Mouse (Mus musculus) testis, postnatal 14 days (tissue): Measurements from ENCODE around the gene Zdhhc16.
"Not testable (repeated sequence)": the region's sequence is repeated elsewhere in the genome, so short reads cannot be mapped to it uniquely, and the experiment has no call there.

ENCODE experiments used
- DNase-seq: peaks from one replicate; pipeline ENCODE4 v3.0.0; 2021; ENCODE audit warnings: low spot score

The Zdhhc16 gene

DNA sequence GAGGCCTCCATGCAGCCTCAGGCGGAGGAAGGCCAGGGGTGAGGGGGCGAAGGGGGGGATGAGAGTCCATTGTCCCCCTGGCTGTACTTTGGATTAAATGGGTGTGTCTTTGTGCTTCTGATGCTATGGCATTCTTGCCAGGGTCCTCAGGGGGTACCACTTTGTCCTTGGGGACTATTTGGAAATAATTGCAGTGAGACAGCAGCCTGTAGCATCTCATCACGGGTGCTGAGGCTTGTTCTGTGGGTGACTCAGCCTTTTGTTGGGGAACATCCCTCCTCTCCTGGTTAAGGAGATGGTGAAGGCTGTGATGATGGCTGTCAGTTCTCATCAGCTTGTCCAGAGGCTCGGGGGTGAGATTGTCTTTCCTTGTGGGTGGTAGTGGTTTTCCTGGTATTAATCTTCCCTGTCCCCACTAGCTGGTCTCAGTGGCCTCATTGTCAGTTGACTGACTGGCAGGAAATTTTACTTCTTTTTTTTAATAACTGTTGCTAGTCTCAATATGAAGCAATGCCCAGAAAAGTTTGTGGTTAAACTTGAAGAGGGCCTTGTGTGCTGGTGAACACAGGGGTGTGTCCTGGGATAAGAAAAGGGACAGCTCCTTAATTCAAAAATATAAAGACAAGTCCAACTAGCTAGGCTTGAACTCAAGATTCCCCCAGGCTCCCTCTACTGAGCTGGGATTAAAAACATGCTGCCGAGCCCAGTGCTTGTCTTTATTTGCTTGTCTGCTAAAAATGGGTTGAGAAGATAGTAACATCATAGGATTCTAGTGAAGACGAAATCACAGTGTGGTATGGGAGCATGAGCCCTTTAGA, 19.3 kb upstream of the Zdhhc16 start:
- DNase-seq: no peak

DNA sequence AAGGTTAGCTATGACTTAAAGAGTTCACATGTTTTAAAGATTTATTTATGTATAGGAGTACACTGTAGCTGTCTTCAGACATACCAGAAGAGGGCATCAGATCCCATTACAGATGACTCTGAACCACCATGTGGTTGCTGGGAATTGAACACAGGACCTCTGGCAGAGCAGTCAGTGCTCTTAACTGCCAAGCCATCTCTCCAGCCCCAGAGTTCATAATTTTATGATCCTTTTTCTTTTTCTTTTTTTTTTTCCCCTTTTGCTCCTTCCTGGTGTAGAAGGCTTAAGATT, 18.7 kb upstream of the Zdhhc16 start:
- DNase-seq: not testable (repeated sequence)

- DNase-seq: no peak
Observed at GRCm38 (mm10) chr19:41915294-41915693, 18.0 kb upstream of the Zdhhc16 start.

DNA sequence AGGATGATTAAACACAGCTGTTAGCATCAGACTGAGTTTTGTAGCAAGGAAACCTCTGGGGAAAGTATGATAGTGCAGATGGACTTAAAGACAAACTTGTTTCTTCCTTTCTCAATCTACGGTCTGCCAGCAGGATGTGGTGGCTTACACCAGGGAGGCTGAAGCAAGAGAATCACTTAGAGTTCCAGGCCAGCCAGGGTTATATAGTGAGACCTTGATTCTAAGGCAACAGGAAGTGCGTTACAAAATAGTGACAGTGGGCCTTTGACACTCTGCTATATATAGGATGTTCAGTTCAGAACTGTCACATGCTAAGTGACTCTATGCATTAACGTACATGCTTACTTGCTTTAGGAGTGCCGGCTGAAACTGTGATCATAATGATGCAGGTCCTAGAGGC, 16.4 kb upstream of the Zdhhc16 start:
- DNase-seq: no peak

- DNase-seq: no peak
Observed at GRCm38 (mm10) chr19:41919471-41919870, 13.8 kb upstream of the Zdhhc16 start.

- no peak for DNase-seq
Observed at GRCm38 (mm10) chr19:41920412-41921067, 12.7 kb upstream of the Zdhhc16 start.

- DNase-seq: no peak
Observed at GRCm38 (mm10) chr19:41932686-41933085, 594 bp upstream of the Zdhhc16 start.

GRCm38 (mm10) chr19:41934124-41934523, 844 bp downstream of the Zdhhc16 start:
- no peak for DNase-seq

GRCm38 (mm10) chr19:41935921-41936320, 2.6 kb downstream of the Zdhhc16 start:
- peak; percentile 70 for DNase-seq

- DNase-seq: no peak
Observed at GRCm38 (mm10) chr19:41938539-41938938, 5.3 kb downstream of the Zdhhc16 start.

GRCm38 (mm10) chr19:41943841-41944240, 10.6 kb downstream of the Zdhhc16 start:
- DNase-seq: no peak

- no peak for DNase-seq
Observed at GRCm38 (mm10) chr19:41952287-41952686, 19.0 kb downstream of the Zdhhc16 start.

DNA sequence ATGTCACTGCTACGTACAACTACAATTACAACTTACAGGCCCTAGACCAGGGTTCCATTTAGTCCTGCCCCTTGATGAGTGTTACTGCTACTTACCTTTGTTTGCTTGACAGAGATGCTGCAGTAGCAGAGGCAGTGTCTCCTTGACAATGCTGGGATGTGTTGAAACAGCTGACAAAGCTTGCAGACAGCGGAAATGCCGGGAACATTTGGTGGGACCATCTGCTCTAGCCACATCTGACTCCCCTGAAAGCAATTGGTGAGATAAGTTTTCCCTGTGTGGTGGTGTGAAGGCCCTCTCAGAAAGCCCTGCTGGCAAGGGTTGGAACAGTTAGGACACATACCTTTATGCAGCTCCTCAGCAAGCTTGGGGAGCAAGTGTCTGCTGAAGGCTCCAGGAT, 20.3 kb downstream of the Zdhhc16 start:
- DNase-seq: no peak

DNA sequence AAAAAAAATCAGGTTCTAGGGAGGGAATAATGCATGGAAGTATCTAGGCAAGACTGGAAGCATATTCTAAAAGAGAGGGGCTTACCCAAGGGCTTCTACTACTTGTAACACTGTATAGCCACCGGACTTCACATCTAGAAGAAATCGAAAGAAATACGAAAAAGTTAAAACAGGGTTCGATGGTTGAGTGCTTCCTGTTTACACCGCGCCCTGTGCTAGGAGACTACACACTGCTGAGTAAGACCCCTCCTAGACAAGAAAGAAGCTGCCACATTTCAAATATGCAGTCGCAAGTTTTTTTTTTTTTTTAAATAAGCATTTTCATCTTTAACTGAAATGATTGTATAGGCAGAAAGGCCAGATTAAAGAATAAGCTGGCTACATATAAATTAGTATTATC, 36.3 kb downstream of the Zdhhc16 start:
- no peak for DNase-seq

GRCm38 (mm10) chr19:41973891-41974794, 40.9 kb downstream of the Zdhhc16 start:
- DNase-seq: peak; percentile 43

DNA sequence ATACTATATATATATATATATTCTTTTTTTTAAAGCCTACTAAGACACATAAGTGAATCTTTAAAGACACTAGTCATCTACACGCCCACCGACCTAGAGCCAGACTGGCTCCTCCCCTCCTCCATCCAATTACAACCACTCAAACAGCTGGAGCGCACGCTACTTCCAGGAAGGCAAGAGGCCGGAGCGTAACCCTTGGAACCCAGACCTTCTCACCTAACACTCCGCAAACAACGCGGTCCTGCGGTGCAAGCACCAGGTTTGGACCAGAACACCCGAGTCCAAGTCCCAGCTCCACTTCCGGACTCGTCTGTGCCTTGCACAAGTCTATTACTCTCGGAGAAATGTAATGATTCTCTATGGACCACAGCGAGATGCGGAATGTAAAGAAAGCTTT, 47.1 kb downstream of the Zdhhc16 start:
- no peak for DNase-seq

GRCm38 (mm10) chr19:41980819-41981594, 47.7 kb downstream of the Zdhhc16 start, which contains the start of gene Mms19:
Gene Mms19, minus strand, starts transcription at chr19:41981157.
- DNase-seq: peak; percentile 100

- no peak for DNase-seq
Observed at GRCm38 (mm10) chr19:41981595-41981927, 48.3 kb downstream of the Zdhhc16 start, which contains the start of gene Ubtd1. Gene Ubtd1, plus strand, starts transcription at chr19:41981763.

DNA sequence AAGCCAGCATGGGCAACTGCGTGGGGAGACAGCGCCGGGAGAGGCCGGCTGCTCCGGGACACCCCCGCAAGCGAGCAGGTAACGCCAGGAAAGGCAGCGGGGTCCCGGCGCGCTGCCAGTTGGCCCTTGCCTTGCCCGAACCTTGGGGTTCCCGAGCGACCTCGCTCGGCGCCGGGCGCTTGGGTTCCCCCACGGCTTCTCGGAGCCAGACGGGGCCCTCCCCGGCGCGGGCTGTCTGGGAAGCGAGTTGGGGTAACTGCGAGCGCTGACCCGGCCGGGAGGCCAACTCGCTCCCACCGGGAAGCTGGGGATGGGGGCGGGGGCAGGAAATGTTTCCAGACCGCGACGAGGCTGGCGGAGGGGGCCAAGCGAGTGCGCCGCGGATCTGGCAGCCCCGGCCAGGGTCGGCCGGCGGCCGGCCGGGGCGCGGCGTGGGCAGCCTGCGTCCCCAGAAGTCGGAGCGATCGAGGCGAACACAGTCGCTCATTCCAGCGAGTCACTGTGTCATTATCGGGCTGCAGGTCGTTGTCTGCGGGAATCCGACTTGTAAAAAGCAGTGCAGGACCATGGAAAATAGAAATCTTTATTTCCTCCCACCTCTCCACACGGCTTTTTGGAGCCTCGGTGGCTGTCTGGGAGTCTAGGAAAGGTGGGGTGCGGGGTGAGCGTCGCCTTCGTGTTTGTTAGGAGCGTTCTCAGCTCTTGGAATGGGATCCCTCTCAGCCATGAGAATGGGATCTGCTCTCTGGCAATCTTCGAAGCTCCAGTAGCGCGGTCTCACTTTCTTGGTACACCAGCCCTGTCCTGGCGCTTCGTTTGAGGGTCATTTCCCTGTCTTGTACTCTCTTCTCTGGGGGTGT, 48.9 kb downstream of the Zdhhc16 start:
- no peak for DNase-seq

DNA sequence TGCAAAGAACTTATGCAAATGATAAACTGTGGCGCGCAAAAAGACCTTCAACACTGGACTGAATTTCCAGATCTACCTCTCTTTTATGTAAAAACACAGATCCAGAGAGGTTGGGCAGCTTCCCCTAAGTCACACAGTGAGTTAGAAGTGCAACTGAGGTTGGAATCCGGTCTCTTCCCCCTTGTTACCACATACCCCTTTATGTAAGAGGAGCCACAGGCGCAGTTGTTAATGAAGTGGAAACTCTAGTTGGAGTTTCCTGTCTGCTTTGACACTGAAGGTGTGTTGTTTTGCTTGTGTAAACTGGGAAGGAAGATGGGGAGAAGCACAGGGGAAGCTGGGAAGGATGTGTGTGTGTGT, 49.5 kb downstream of the Zdhhc16 start:
- DNase-seq: no peak

DNA sequence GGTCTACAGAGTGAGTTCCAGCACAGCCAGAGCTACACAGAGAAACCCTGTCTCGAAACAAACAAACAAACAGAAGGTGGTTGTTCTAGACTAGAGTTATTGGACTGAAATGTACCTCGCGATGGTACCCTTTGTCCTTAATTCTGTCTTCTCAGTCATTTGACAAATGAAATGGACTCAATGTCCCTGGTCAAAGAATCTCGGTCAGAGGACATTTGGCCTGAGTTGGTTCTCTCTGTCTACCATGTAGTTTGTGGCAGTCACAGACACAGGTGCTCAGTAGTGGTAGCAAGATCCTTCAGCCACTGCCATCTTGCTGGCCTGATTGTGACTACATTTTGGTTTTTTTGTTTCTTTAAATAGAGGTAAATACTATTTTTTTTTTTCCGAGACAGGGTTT, 52.7 kb downstream of the Zdhhc16 start:
- no peak for DNase-seq
